Mouse (Mus musculus) limb, embryonic 11.5 days (tissue): ENCODE measurements at regions not wholly inside any gene's neighbourhood (a gene's known extent, or its start where the extent isn't known, plus 50 kb on each side); places are given as distances from the start of the nearest gene placed in this dataset.

Experiments used
- ATAC-seq: fragments of 200-750 bp; cut with Nextera tagmentation; 2 replicates; pipeline ENCODE4 v1.8.0; 2017; ENCODE audit warnings: low read depth; ENCODE audit not compliant: insufficient number of reproducible peaks, low FRiP score, low TSS enrichment
- DNase-seq: peaks from one replicate; pipeline ENCODE4 v3.0.0-alpha.2; 2015; ENCODE audit warnings: low spot score
- H3K27ac ChIP-seq: fragments of 300-500 bp; sonication (generic); replicated peaks from 2 replicates; pipeline ENCODE4 v1.5.1; 2014; ENCODE audit warnings: low read depth, mild to moderate bottlenecking, low read length
- H3K27me3 ChIP-seq: fragments of 300-500 bp; sonication (generic); 2 replicates; pipeline ENCODE4 v1.6.1; 2014; ENCODE audit warnings: mild to moderate bottlenecking, low read length, mixed read lengths; ENCODE audit not compliant: control insufficient read depth, insufficient read depth
- H3K36me3 ChIP-seq: fragments of 300-500 bp; sonication (generic); 2 replicates; pipeline ENCODE4 v1.6.1; 2014; ENCODE audit warnings: mild to moderate bottlenecking, low read length, moderate library complexity, mixed read lengths; ENCODE audit not compliant: control insufficient read depth, insufficient read depth
- H3K4me1 ChIP-seq: fragments of 300-500 bp; sonication (generic); 2 replicates; pipeline ENCODE4 v1.6.1; 2014; ENCODE audit warnings: low read length, mixed read lengths; ENCODE audit not compliant: control insufficient read depth, insufficient read depth
- H3K4me2 ChIP-seq: fragments of 300-500 bp; sonication (generic); 2 replicates; pipeline ENCODE4 v1.6.1; 2014; ENCODE audit warnings: low read depth, mild to moderate bottlenecking, moderate library complexity; ENCODE audit not compliant: severe bottlenecking
- H3K4me3 ChIP-seq: fragments of 300-500 bp; sonication (generic); 2 replicates; pipeline ENCODE4 v1.5.1; 2014; ENCODE audit warnings: low read depth, low read length
- H3K9ac ChIP-seq: fragments of 300-500 bp; sonication (generic); 2 replicates; pipeline ENCODE4 v1.6.1; 2014; ENCODE audit warnings: mild to moderate bottlenecking, low read length
- H3K9me3 ChIP-seq: fragments of 300-500 bp; sonication (generic); 2 replicates; pipeline ENCODE4 v1.6.1; 2016; ENCODE audit warnings: low read length; ENCODE audit not compliant: control insufficient read depth
- WGBS: fragments of 180-500 bp; shearing (Covaris S2); extraction: QIAGEN DNeasy Blood & Tissue Kit; methylation state at CpG from one replicate; pipeline ENCODE4 v1.1.7; 2014; 5-methylcytosine and 5-hydroxymethylcytosine counted together

GRCm38 (mm10) chr6:127265901-127266812, 114.2 kb upstream of the Ccnd2 start:
- peaks cover 3% of the 10 kb centered on the region; the same call in 1 of the 2 replicates for H3K4me1 ChIP-seq
- no peaks in the 10 kb centered on the region for H3K9me3 ChIP-seq
- H3K4me3 ChIP-seq = no peak overlapping the region
- ATAC-seq = no peak
- peak; percentile 58 for DNase-seq
- peak overlapping the region; percentile 39 for H3K4me2 ChIP-seq
- H3K36me3 ChIP-seq = no peaks in the 10 kb centered on the region
- WGBS = 9% methylated on average over 21 of the region's 21 CpGs
- H3K9ac ChIP-seq = peak overlapping the region; percentile 31
- no peak overlapping the region for H3K27ac ChIP-seq
- no peaks in the 10 kb centered on the region for H3K27me3 ChIP-seq

DNA sequence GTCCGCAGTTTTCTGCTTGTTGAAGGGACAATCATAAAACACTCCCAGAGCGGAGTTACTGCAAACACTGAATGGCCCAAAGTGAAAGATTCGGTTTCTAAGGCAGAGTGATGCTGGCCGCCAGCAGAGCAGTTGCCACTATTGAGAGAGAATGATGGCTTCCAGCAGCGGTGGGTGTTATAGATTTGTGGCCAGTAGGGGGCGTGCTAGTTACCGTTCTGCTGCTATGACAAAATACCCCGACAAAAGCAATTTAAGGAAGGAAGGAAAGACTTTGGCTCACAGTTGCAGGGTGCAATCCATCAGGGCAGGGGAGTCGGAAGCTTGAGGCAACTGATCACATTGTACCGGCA, 114.8 kb upstream of the Ccnd2 start:
- no peaks in the 10 kb centered on the region for H3K36me3 ChIP-seq
- no peak overlapping the region for H3K4me2 ChIP-seq
- peaks cover 3% of the 10 kb centered on the region; the same call in 1 of the 2 replicates for H3K4me1 ChIP-seq
- ATAC-seq (no peak), DNase-seq (peak; percentile 57)
- no peak overlapping the region for H3K4me3 ChIP-seq
- 40% methylated on average over 10 of the region's 10 CpGs for WGBS
- no peak overlapping the region for H3K27ac ChIP-seq
- no peaks in the 10 kb centered on the region for H3K9me3 ChIP-seq
- no peaks in the 10 kb centered on the region for H3K27me3 ChIP-seq
- no peak overlapping the region for H3K9ac ChIP-seq

DNA sequence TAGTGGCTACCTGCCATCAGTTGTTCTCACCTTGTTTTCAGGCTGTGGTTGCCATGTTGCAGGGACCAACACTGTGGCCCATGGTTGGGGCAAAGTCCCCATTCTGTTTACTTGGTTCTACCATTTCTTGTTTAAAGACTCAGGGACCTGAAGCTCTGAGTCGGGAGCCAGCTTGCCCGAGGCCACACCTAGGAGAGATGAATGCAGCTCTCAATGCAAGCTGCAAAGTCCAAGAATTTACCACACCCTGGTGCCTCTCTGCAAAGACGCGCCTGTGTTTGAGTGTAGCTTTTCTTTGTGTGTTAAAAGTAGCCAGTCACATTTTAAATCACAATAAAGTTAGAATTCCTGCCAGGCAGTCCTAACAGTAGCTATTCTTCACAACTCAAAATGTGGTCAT, 117.0 kb upstream of the Ccnd2 start:
- H3K4me3 ChIP-seq = no peak overlapping the region
- H3K9me3 ChIP-seq = no peaks in the 10 kb centered on the region
- no peak overlapping the region for H3K4me2 ChIP-seq
- ATAC-seq (no peak), DNase-seq (no peak)
- no peak overlapping the region for H3K27ac ChIP-seq
- no peaks in the 10 kb centered on the region for H3K36me3 ChIP-seq
- H3K27me3 ChIP-seq = no peaks in the 10 kb centered on the region
- peaks cover 3% of the 10 kb centered on the region; the same call in 1 of the 2 replicates for H3K4me1 ChIP-seq
- 75% methylated on average over 4 of the region's 4 CpGs for WGBS
- H3K9ac ChIP-seq = no peak overlapping the region

DNA sequence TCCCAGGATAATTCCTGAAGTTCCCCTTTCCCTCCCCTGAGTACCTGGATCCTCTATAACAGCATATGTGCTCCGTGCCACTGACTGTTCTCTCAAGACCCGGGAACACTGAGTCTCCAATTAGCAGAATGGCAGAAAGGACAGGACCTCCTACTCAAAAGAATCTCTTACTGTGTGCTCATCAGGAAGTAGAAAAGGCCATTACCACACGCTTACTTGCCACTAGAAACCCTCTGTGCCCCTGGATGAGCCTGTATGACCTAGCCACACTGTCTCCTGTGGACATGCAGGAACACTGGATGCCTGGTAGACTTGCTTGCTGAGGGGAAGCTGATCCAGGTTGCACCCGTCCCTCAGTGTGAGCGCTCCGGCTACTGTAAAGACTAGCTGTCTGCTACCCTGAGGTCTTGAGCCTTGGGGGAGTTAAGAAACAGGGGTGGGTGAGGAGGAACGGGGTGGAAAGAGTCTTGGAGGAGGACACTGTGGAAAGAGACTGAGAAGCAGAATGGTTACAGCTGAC, 117.6 kb upstream of the Ccnd2 start:
- no peak overlapping the region for H3K9ac ChIP-seq
- no peak for DNase-seq
- H3K4me1 ChIP-seq = peaks cover 3% of the 10 kb centered on the region; the same call in 1 of the 2 replicates
- H3K9me3 ChIP-seq = no peaks in the 10 kb centered on the region
- 68% methylated on average over 7 of the region's 7 CpGs for WGBS
- H3K4me2 ChIP-seq = no peak overlapping the region
- H3K27ac ChIP-seq = no peak overlapping the region
- ATAC-seq = no peak
- H3K27me3 ChIP-seq = no peaks in the 10 kb centered on the region
- no peak overlapping the region for H3K4me3 ChIP-seq
- no peaks in the 10 kb centered on the region for H3K36me3 ChIP-seq

GRCm38 (mm10) chr6:127270774-127271173, 118.8 kb upstream of the Ccnd2 start:
- ATAC-seq (no peak), DNase-seq (no peak)
- H3K4me3 ChIP-seq = no peak overlapping the region
- no peaks in the 10 kb centered on the region for H3K27me3 ChIP-seq
- H3K4me2 ChIP-seq = no peak overlapping the region
- no peaks in the 10 kb centered on the region for H3K9me3 ChIP-seq
- 84% methylated on average over 9 of the region's 9 CpGs for WGBS
- no peaks in the 10 kb centered on the region for H3K36me3 ChIP-seq
- H3K9ac ChIP-seq = no peak overlapping the region
- peaks cover 3% of the 10 kb centered on the region; the same call in 1 of the 2 replicates for H3K4me1 ChIP-seq
- H3K27ac ChIP-seq = no peak overlapping the region

DNA sequence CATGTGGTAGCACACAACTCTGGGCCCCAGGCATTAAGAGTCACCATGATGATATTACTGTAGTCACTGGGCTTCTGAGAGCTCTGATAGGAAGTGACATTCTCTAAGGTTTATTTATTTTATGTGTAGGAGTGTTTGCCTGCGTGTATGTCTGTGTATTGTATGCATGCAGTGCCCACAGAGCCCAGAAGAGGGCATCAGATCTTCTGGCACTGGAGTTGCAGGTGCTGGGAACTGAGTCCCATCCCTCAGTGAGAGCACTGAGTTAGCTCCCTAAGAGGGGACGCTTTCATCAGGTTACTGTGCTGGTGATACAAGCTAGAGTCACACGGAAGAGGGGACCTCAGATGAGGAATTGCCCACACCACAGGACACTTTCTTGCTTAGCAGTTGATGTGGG, 119.4 kb upstream of the Ccnd2 start:
- Histone ChIP-seq H3K36me3 (no peaks in the 10 kb centered on the region), H3K4me3 (no peak overlapping the region), H3K9ac (no peak overlapping the region), H3K4me1 (no peaks in the 10 kb centered on the region; the same call in 1 of the 2 replicates), H3K27me3 (no peaks in the 10 kb centered on the region), H3K4me2 (no peak overlapping the region), H3K9me3 (no peaks in the 10 kb centered on the region), H3K27ac (no peak overlapping the region)
- ATAC-seq (no peak), DNase-seq (no peak)
- 93% methylated on average over 3 of the region's 3 CpGs for WGBS

- 71% methylated on average over 7 of the region's 7 CpGs for WGBS
- no peaks in the 10 kb centered on the region for H3K27me3 ChIP-seq
- no peaks in the 10 kb centered on the region; the same call in 1 of the 2 replicates for H3K4me1 ChIP-seq
- DNase-seq (no peak), ATAC-seq (no peak)
- H3K9ac ChIP-seq = no peak overlapping the region
- H3K4me2 ChIP-seq = no peak overlapping the region
- no peaks in the 10 kb centered on the region for H3K36me3 ChIP-seq
- H3K9me3 ChIP-seq = no peaks in the 10 kb centered on the region
- H3K27ac ChIP-seq = no peak overlapping the region
- H3K4me3 ChIP-seq = no peak overlapping the region
These were observed 120.6 kb upstream of the Ccnd2 start for GRCm38 (mm10) chr6:127272630-127273029.

GRCm38 (mm10) chr6:127274732-127275429, 122.9 kb upstream of the Ccnd2 start:
- DNase-seq = no peak
- Histone ChIP-seq H3K4me2 (no peak overlapping the region), H3K4me1 (no peaks in the 10 kb centered on the region; the same call in 1 of the 2 replicates), H3K4me3 (no peak overlapping the region), H3K9me3 (no peaks in the 10 kb centered on the region), H3K27me3 (no peaks in the 10 kb centered on the region), H3K36me3 (no peaks in the 10 kb centered on the region), H3K9ac (no peak overlapping the region), H3K27ac (no peak overlapping the region)
- no peak for ATAC-seq
- WGBS = 95% methylated on average over 9 of the region's 9 CpGs
